Mouse (Mus musculus) forebrain, embryonic 10.5 days (tissue): ENCODE data around the gene Dock6. TPM values are rescaled to one million over a fixed set of nuclear protein-coding genes. Genes with fewer than 3 reads are reported as not detected.

Source experiments
- DNase-seq: peaks from one replicate; pipeline ENCODE4 v3.0.0-alpha.2; 2017; ENCODE audit warnings: low spot score; ENCODE audit errors: extremely low spot score
- H3K27ac ChIP-seq: fragments of 300-500 bp; sonication (generic); 2 replicates; pipeline ENCODE4 v1.5.1; 2016; ENCODE audit warnings: mild to moderate bottlenecking
- H3K27me3 ChIP-seq: fragments of 300-500 bp; sonication (generic); 2 replicates; pipeline ENCODE4 v1.6.1; 2016; ENCODE audit warnings: mild to moderate bottlenecking; ENCODE audit not compliant: poor library complexity, severe bottlenecking
- H3K36me3 ChIP-seq: fragments of 300-500 bp; sonication (generic); replicated peaks from 2 replicates; pipeline ENCODE4 v1.6.1; 2016; ENCODE audit warnings: mild to moderate bottlenecking, moderate library complexity
- H3K4me1 ChIP-seq: fragments of 300-500 bp; sonication (generic); 2 replicates; pipeline ENCODE4 v1.6.1; 2016
- H3K4me3 ChIP-seq: fragments of 300-500 bp; sonication (generic); 2 replicates; pipeline ENCODE4 v1.5.1; 2016; ENCODE audit warnings: mild to moderate bottlenecking, moderate library complexity
- H3K9me3 ChIP-seq: fragments of 300-500 bp; sonication (generic); 2 replicates; pipeline ENCODE4 v1.6.1; 2016; ENCODE audit warnings: mild to moderate bottlenecking, moderate library complexity
- WGBS: fragments of 180-500 bp; shearing (Covaris S2); methylation state at CpG from one replicate; pipeline ENCODE4 v1.1.7; 2016; 5-methylcytosine and 5-hydroxymethylcytosine counted together
- polyA plus RNA-seq: library from polyadenylated mRNA; unstranded; fragments of >200 nt; fragmentation: Nextera tagmentation; extraction: Ambion mirVana; gene quantifications from 2 replicates; pipeline ENCODE4 v1.2.1, GENCODE M21; 2016

The Dock6 gene
- polyA plus RNA-seq, 1 experiment from 2014 or later = 24.2 TPM

GRCm38 (mm10) chr9:21859606-21860005 lies 7.2 kb upstream of the Dock6 start:
- WGBS = 90% methylated on average over 3 of the region's 3 CpGs
- peaks cover 8% of the 10 kb centered on the region; the same call in 1 of the 2 replicates for H3K9me3 ChIP-seq
- no peaks in the 10 kb centered on the region for H3K27me3 ChIP-seq
- no peaks in the 10 kb centered on the region for H3K4me1 ChIP-seq
- no peak overlapping the region for H3K4me3 ChIP-seq
- H3K27ac ChIP-seq = no peak overlapping the region
- no peak for DNase-seq
- H3K36me3 ChIP-seq = no peaks in the 10 kb centered on the region

GRCm38 (mm10) chr9:21858084-21858483 lies 5.6 kb upstream of the Dock6 start:
- WGBS = 70% methylated on average over 6 of the region's 6 CpGs

GRCm38 (mm10) chr9:21857501-21857900 lies 5.1 kb upstream of the Dock6 start:
- Histone ChIP-seq H3K27me3 (no peaks in the 10 kb centered on the region), H3K36me3 (no peaks in the 10 kb centered on the region), H3K4me1 (peaks cover 5% of the 10 kb centered on the region), H3K27ac (no peak overlapping the region), H3K9me3 (peaks cover 8% of the 10 kb centered on the region; the same call in 1 of the 2 replicates), H3K4me3 (no peak overlapping the region)
- 83% methylated on average over 2 of the region's 2 CpGs for WGBS
- DNase-seq = no peak

More at GRCm38 (mm10) chr9:21858084-21858483, 5.6 kb upstream of the Dock6 start:
- no peaks in the 10 kb centered on the region for H3K4me1 ChIP-seq
- H3K9me3 ChIP-seq = peaks cover 8% of the 10 kb centered on the region; the same call in 1 of the 2 replicates
- no peak overlapping the region for H3K27ac ChIP-seq
- H3K4me3 ChIP-seq = no peak overlapping the region
- no peaks in the 10 kb centered on the region for H3K27me3 ChIP-seq
- no peaks in the 10 kb centered on the region for H3K36me3 ChIP-seq
- DNase-seq = no peak

- Histone ChIP-seq H3K4me3 (no peak overlapping the region), H3K4me1 (peaks cover 31% of the 10 kb centered on the region), H3K27ac (no peak overlapping the region), H3K27me3 (no peaks in the 10 kb centered on the region), H3K36me3 (no peaks in the 10 kb centered on the region), H3K9me3 (no peaks in the 10 kb centered on the region)
- DNase-seq = no peak
- 86% methylated on average over 6 of the region's 6 CpGs for WGBS
Observed at GRCm38 (mm10) chr9:21854894-21855293, 2.5 kb upstream of the Dock6 start.

GRCm38 (mm10) chr9:21853961-21854360 lies 1.5 kb upstream of the Dock6 start:
- peaks cover 36% of the 10 kb centered on the region for H3K4me1 ChIP-seq
- no peaks in the 10 kb centered on the region for H3K36me3 ChIP-seq
- no peak overlapping the region for H3K27ac ChIP-seq
- 84% methylated on average over 5 of the region's 5 CpGs for WGBS
- no peaks in the 10 kb centered on the region for H3K27me3 ChIP-seq
- no peak overlapping the region for H3K4me3 ChIP-seq
- no peak for DNase-seq
- H3K9me3 ChIP-seq = no peaks in the 10 kb centered on the region

- Histone ChIP-seq H3K9me3 (no peaks in the 10 kb centered on the region), H3K4me3 (peak overlapping the region; percentile 86; the same call in 1 of the 2 replicates), H3K36me3 (peaks cover 4% of the 10 kb centered on the region), H3K4me1 (peaks cover 60% of the 10 kb centered on the region), H3K27me3 (no peaks in the 10 kb centered on the region), H3K27ac (no peak overlapping the region)
- WGBS = 85% methylated on average over 3 of the region's 3 CpGs
- DNase-seq = no peak
Observed at GRCm38 (mm10) chr9:21851084-21851483, 1.4 kb downstream of the Dock6 start.

GRCm38 (mm10) chr9:21849691-21850677 lies 2.5 kb downstream of the Dock6 start:
- H3K4me3 ChIP-seq = no peak overlapping the region
- DNase-seq = no peak
- no peaks in the 10 kb centered on the region for H3K9me3 ChIP-seq
- H3K4me1 ChIP-seq = peaks cover 69% of the 10 kb centered on the region
- 84% methylated on average over 7 of the region's 7 CpGs for WGBS
- H3K36me3 ChIP-seq = peaks cover 15% of the 10 kb centered on the region
- H3K27me3 ChIP-seq = no peaks in the 10 kb centered on the region
- no peak overlapping the region for H3K27ac ChIP-seq

- H3K4me1 ChIP-seq = peaks cover 70% of the 10 kb centered on the region
- H3K4me3 ChIP-seq = no peak overlapping the region
- DNase-seq = no peak
- H3K9me3 ChIP-seq = no peaks in the 10 kb centered on the region
- peak overlapping the region; percentile 83 for H3K27ac ChIP-seq
- H3K27me3 ChIP-seq = no peaks in the 10 kb centered on the region
- WGBS = 17% methylated on average over 10 of the region's 10 CpGs
- peaks cover 30% of the 10 kb centered on the region for H3K36me3 ChIP-seq
Observed at GRCm38 (mm10) chr9:21847926-21848325, 4.5 kb downstream of the Dock6 start.

- peak overlapping the region; percentile 83 for H3K27ac ChIP-seq
Observed at GRCm38 (mm10) chr9:21847425-21847824, 5.0 kb downstream of the Dock6 start.

GRCm38 (mm10) chr9:21846755-21847341 lies 5.6 kb downstream of the Dock6 start:
- no peak for DNase-seq
- 21% methylated on average over 11 of the region's 11 CpGs for WGBS
- Histone ChIP-seq H3K4me3 (peak overlapping the region; percentile 31), H3K4me1 (peaks cover 59% of the 10 kb centered on the region), H3K36me3 (peaks cover 41% of the 10 kb centered on the region), H3K27ac (peak overlapping the region; percentile 83), H3K27me3 (no peaks in the 10 kb centered on the region), H3K9me3 (no peaks in the 10 kb centered on the region)

More at GRCm38 (mm10) chr9:21847425-21847824, 5.0 kb downstream of the Dock6 start:
- peaks cover 35% of the 10 kb centered on the region for H3K36me3 ChIP-seq
- peaks cover 65% of the 10 kb centered on the region for H3K4me1 ChIP-seq
- H3K27me3 ChIP-seq = no peaks in the 10 kb centered on the region
- WGBS = 26% methylated on average over 3 of the region's 3 CpGs
- DNase-seq = no peak
- H3K9me3 ChIP-seq = no peaks in the 10 kb centered on the region
- peak overlapping the region; percentile 31; the same call in 1 of the 2 replicates for H3K4me3 ChIP-seq

GRCm38 (mm10) chr9:21845381-21846080 lies 6.9 kb downstream of the Dock6 start:
- no peak for DNase-seq
- Histone ChIP-seq H3K4me1 (peaks cover 46% of the 10 kb centered on the region), H3K27ac (no peak overlapping the region), H3K4me3 (no peak overlapping the region), H3K9me3 (no peaks in the 10 kb centered on the region), H3K27me3 (no peaks in the 10 kb centered on the region), H3K36me3 (peaks cover 52% of the 10 kb centered on the region)
- WGBS = 58% methylated on average over 14 of the region's 14 CpGs

GRCm38 (mm10) chr9:21843086-21843485 lies 9.3 kb downstream of the Dock6 start:
- no peak overlapping the region for H3K27ac ChIP-seq
- WGBS = 90% methylated on average over 6 of the region's 6 CpGs
- no peak for DNase-seq
- peaks cover 71% of the 10 kb centered on the region for H3K36me3 ChIP-seq
- H3K4me1 ChIP-seq = peaks cover 28% of the 10 kb centered on the region
- H3K27me3 ChIP-seq = no peaks in the 10 kb centered on the region
- no peaks in the 10 kb centered on the region for H3K9me3 ChIP-seq
- no peak overlapping the region for H3K4me3 ChIP-seq
